Mouse (Mus musculus) forebrain, embryonic 10.5 days (tissue): ENCODE data around the gene Pkn1. TPM values are rescaled to one million over a fixed set of nuclear protein-coding genes. Genes with fewer than 3 reads are reported as not detected.

ENCODE experiments used
- DNase-seq: peaks from one replicate; pipeline ENCODE4 v3.0.0-alpha.2; 2017; ENCODE audit warnings: low spot score; ENCODE audit errors: extremely low spot score
- H3K27ac ChIP-seq: fragments of 300-500 bp; sonication (generic); 2 replicates; pipeline ENCODE4 v1.5.1; 2016; ENCODE audit warnings: mild to moderate bottlenecking
- H3K27me3 ChIP-seq: fragments of 300-500 bp; sonication (generic); 2 replicates; pipeline ENCODE4 v1.6.1; 2016; ENCODE audit warnings: mild to moderate bottlenecking; ENCODE audit not compliant: poor library complexity, severe bottlenecking
- H3K36me3 ChIP-seq: fragments of 300-500 bp; sonication (generic); replicated peaks from 2 replicates; pipeline ENCODE4 v1.6.1; 2016; ENCODE audit warnings: mild to moderate bottlenecking, moderate library complexity
- H3K4me1 ChIP-seq: fragments of 300-500 bp; sonication (generic); 2 replicates; pipeline ENCODE4 v1.6.1; 2016
- H3K4me3 ChIP-seq: fragments of 300-500 bp; sonication (generic); 2 replicates; pipeline ENCODE4 v1.5.1; 2016; ENCODE audit warnings: mild to moderate bottlenecking, moderate library complexity
- H3K9me3 ChIP-seq: fragments of 300-500 bp; sonication (generic); 2 replicates; pipeline ENCODE4 v1.6.1; 2016; ENCODE audit warnings: mild to moderate bottlenecking, moderate library complexity
- WGBS: fragments of 180-500 bp; shearing (Covaris S2); methylation state at CpG from one replicate; pipeline ENCODE4 v1.1.7; 2016; 5-methylcytosine and 5-hydroxymethylcytosine counted together
- polyA plus RNA-seq: library from polyadenylated mRNA; unstranded; fragments of >200 nt; fragmentation: Nextera tagmentation; extraction: Ambion mirVana; gene quantifications from 2 replicates; pipeline ENCODE4 v1.2.1, GENCODE M21; 2016

Pkn1 gene
- polyA plus RNA-seq, result 29.0 and 29.3 TPM in 2 replicates

DNA sequence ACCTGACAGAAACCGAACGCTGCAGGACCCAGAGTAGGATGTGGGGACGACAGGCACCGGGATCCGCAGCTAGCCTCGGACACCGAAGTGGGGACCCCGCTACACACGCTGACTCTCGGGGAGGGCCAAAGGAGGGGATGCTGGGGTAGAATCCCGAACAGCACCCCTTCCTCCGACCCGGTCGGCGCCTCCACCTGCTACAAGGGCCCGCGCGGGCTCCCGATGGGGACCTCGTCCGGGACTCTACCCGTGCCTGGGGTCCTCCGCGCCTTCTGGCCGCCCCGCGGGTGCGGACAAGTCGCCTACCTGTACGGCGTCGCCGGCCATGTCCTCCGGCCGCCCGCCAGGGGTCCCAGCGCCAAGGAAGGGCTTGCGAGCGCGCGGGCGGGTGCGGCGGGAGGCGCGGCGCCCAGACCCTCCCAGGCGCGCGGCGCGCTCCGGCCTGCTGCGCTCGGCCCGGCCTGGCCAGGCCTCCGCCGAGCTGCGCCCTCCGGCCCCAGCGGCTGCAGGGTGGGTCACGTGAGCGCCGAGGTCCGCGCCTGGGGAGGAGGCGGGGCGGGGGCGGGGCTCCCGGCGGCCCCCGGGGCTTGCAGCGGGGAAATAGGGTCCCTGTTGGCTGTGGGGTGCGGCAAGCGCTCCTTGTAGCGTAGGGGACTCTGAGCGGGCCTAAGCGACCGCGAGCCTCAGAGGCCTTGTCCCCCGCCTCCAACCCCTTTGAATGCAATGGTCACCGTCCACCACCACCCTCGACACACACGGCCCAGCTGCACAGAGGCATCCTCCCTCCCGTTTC lies at the start of gene Pkn1:
Gene Pkn1 (minus strand): TSS at position 519 of the 793 bp plus-strand sequence.
- H3K9me3 ChIP-seq, result 0 out of 2 replicates have a peak, but pooled peaks cover 4% of the 10 kb centered on the region
- peak within 1 kb of the TSS; percentile 94 for H3K27ac ChIP-seq
- H3K36me3 ChIP-seq, result no peaks in the 10 kb centered on the region
- no peaks in the 10 kb centered on the region for H3K27me3 ChIP-seq
- peak within 1 kb of the TSS; percentile 92 for H3K4me3 ChIP-seq
- DNase-seq, result peak; percentile 79
- H3K4me1 ChIP-seq, result peaks cover 44% of the 10 kb centered on the region
- under 1% methylated on average over 85 of the region's 85 CpGs for WGBS

DNA sequence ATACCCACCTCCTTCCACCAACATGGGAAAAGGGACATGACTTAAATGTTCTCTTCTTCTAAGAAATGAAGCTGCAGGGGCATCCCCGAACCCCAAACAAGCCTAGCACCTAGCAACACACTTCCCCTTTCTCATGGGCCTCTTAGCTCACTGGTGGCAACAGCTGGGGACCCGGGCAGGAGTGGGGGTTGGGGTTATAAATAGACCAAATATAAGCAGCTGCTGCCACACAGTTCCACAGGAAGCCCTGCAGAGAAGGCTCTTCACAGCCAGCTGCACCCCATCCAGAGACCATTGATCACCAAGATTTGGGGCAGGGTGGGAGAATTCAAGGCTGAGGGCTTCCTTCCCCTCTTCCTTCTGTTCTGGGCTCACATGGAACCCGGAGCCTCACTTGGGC lies 49.7 kb upstream of the Pkn1 start:
- peaks cover 70% of the 10 kb centered on the region for H3K27me3 ChIP-seq

DNA sequence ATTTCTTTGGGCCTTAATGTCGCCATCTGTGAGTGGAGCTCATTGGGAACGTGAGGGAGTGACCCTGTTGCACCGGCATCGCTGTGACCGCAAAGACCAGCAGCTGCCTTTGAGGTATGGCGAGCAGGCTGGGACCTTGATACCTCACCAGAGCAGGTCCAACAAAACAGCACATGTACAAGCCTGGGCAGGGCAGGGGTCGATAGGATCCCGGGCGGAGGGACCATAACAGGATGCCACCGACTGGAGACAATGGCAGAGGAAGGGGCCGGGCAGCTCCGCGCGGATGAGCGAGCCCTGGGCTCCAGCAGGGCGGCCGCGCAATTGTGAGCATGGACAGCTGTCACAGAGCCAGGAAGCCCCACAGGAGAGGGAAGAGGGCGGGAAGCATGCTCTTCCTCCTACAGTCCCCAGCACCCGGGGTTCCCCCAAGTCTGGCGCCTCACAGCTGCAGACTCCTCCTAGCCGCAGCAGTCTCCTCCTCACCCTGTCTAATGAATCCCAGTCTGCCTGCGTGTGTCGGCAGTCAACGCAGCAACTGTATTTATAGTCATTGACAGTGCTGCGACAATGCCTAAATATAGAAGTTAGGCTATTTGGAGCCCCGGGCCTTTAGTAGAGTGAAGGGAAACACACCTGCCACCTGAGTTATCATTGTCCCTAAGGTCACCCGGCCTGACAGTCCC lies 48.8 kb upstream of the Pkn1 start:
- Histone ChIP-seq H3K4me1 (peaks cover 37% of the 10 kb centered on the region), H3K36me3 (no peaks in the 10 kb centered on the region), H3K27ac (peak overlapping the region; percentile 72; the same call in 1 of the 2 replicates), H3K4me3 (peak overlapping the region; percentile 49), H3K27me3 (peaks cover 66% of the 10 kb centered on the region), H3K9me3 (no peaks in the 10 kb centered on the region)
- WGBS, result 4% methylated on average over 28 of the region's 28 CpGs
- DNase-seq, result peak; percentile 36

More for the DNA sequence above, 49.7 kb upstream of the Pkn1 start:
- no peak for DNase-seq
- no peaks in the 10 kb centered on the region for H3K9me3 ChIP-seq
- peaks cover 37% of the 10 kb centered on the region for H3K4me1 ChIP-seq
- no peaks in the 10 kb centered on the region for H3K36me3 ChIP-seq
- 54% methylated on average over 3 of the region's 3 CpGs for WGBS
- 0 out of 2 replicates have a peak overlapping the region, but pooled peaks have one; percentile 72 for H3K27ac ChIP-seq
- H3K4me3 ChIP-seq, result no peak overlapping the region

DNA sequence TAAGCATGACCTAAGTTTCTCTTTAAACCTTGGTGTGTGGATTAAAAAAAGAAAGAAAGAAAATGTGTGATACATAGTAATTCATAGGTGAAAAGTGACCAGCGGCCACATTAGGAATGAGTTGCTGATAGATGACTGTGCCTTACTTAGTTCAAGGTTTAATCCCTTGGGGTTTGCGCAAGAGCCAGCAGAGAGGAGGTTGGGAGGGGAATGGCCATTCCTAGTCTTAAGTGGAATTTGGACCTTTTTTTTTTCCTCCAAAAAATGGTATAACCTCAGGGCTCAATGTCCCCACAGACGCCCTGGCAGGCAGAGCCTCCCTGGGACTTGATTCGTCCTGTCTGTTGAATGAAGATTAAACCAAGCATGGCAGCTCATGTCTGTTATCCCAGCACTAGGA lies 45.1 kb upstream of the Pkn1 start:
- Histone ChIP-seq H3K27me3 (peaks cover 91% of the 10 kb centered on the region), H3K36me3 (no peaks in the 10 kb centered on the region), H3K4me1 (peaks cover 40% of the 10 kb centered on the region), H3K4me3 (no peak overlapping the region), H3K27ac (no peak overlapping the region), H3K9me3 (no peaks in the 10 kb centered on the region)
- WGBS, result 80% methylated on average over 4 of the region's 4 CpGs
- DNase-seq, result no peak

DNA sequence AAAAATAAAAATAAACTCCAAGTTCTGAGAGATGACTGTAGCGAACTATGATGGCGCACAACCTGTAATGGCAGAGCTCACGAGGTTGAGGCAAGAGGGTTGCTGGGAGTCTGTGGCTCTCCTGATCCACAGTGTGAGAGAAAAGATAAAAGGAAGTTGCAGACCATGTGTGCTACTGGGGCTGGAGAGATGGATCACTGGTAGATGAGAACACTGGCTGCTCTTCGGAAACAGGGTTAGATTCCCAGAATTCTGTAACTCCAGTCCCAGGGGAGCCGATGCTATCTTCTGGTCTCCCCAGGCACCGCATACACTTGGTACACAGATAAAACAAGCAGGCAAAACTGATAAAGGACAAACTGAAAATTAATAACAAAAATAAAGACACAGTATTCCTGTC lies 44.0 kb upstream of the Pkn1 start:
- no peaks in the 10 kb centered on the region for H3K9me3 ChIP-seq
- H3K4me3 ChIP-seq, result no peak overlapping the region
- H3K27ac ChIP-seq, result no peak overlapping the region
- peaks cover 38% of the 10 kb centered on the region for H3K4me1 ChIP-seq
- H3K27me3 ChIP-seq, result peaks cover 85% of the 10 kb centered on the region
- WGBS, result 96% methylated on average over 6 of the region's 6 CpGs
- no peaks in the 10 kb centered on the region for H3K36me3 ChIP-seq
- no peak for DNase-seq

DNA sequence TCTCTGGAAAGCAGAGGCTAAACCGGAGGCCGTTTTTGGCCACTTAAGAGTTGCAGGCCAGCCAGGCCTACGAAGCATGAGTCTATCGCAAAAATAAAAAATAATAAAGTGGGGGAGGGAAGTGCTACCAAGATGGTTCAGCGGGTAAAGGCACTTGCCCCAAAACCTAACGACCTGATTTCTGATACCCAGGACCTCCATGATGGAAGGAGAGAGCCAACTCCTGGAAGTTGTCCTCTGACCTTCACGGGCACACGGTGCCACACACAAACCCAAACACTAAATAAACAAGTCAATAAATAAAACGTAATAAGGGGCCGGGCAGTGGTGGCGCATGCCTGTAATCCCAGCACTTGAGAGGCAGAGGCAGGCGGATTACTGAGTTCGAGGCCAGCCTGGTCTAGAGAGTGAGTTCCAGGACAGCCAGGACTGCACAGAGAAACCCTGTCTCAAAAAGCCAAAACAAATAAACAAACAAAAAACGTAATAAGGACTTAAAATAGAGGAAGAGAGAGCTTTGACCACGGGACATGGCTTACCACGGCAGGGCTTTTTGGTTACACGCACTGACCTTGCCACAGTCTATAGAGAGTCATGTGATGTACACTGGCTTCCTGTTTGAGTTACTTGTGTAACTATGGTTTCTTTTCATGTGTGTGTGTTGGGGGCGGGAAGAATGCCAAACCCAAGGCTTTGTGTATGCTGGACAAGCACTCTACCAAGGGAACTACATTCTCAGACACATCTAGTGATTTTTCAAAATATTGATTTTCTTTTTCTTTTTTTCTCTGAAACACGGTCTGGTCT lies 43.1 kb upstream of the Pkn1 start:
- peaks cover 35% of the 10 kb centered on the region for H3K4me1 ChIP-seq
- H3K27me3 ChIP-seq, result peaks cover 75% of the 10 kb centered on the region

DNA sequence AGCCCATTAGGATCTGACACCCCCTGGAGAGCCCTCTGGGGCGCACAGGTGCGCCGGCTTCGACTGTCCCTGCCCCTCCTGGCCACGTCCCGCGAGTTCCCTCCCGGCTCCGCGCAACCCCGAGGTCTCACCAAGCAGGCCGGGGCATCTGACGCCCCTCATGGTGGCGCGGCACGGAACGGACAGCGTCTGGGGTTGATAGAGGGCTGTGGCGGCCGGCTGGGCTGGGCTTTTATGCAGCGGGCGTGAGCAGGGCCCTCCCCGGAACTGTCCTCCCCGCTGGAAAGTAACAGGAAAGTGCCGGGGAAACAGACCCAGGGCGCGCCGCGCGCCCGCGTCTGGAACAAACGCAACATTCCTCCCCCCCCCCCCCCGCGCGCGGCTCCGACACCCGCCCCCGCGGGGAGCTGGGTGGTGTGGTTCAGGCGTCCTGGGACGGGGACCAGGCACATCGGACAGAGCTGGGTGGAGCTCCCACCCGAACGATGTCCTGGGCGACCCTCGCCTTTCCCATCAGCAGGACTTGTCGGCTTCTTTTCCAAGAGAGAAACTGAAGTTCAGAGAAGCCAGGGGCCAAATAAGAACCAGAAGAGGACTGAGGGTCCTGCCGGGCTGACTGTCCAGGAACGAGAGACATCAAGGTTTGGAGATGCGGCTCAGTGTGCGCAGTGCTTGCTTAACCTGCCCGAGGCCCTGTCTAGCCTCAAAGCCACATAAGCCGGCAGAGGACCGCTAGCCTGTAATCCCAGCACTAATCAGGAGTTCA lies 42.2 kb upstream of the Pkn1 start, which contains the start of gene Adgre5:
Gene Adgre5 (minus strand): TSS at position 351 of the 766 bp plus-strand sequence.
- peak; percentile 45 for DNase-seq
- Histone ChIP-seq H3K27ac (peak within 1 kb of the TSS; percentile 80), H3K4me3 (peak within 1 kb of the TSS; percentile 64), H3K4me1 (peaks cover 35% of the 10 kb centered on the region), H3K9me3 (peaks cover 9% of the 10 kb centered on the region; the same call in 1 of the 2 replicates), H3K36me3 (no peaks in the 10 kb centered on the region), H3K27me3 (peaks cover 67% of the 10 kb centered on the region)
- 1% methylated on average over 53 of the region's 56 CpGs for WGBS

More for the DNA sequence above, 43.1 kb upstream of the Pkn1 start:
- peaks cover 6% of the 10 kb centered on the region; the same call in 1 of the 2 replicates for H3K9me3 ChIP-seq
- 0 out of 2 replicates have a peak overlapping the region, but pooled peaks have one; percentile 80 for H3K27ac ChIP-seq
- H3K36me3 ChIP-seq, result no peaks in the 10 kb centered on the region
- H3K4me3 ChIP-seq, result peak overlapping the region; percentile 64
- no peak for DNase-seq
- WGBS, result 79% methylated on average over 19 of the region's 19 CpGs

DNA sequence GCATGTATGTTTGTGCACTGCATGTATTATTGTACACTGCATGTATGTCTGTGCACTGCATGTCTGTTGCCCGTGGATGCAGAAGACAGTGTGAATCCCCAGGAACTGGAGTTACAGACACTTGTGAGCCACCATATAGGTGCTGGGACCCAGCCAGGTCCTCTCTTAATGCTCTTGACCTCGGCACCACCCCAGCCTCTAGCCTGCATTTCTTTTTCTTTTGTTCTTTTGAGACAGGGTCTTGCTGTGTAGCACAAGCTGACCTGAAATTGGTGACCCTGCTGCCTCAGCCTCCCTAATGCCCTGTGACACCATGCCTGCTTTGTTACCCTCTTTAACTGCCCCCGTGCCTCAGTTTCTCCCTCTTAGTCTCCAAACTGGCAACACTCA lies 41.6 kb upstream of the Pkn1 start:
- WGBS, result 25% methylated on average over 3 of the region's 3 CpGs

DNA sequence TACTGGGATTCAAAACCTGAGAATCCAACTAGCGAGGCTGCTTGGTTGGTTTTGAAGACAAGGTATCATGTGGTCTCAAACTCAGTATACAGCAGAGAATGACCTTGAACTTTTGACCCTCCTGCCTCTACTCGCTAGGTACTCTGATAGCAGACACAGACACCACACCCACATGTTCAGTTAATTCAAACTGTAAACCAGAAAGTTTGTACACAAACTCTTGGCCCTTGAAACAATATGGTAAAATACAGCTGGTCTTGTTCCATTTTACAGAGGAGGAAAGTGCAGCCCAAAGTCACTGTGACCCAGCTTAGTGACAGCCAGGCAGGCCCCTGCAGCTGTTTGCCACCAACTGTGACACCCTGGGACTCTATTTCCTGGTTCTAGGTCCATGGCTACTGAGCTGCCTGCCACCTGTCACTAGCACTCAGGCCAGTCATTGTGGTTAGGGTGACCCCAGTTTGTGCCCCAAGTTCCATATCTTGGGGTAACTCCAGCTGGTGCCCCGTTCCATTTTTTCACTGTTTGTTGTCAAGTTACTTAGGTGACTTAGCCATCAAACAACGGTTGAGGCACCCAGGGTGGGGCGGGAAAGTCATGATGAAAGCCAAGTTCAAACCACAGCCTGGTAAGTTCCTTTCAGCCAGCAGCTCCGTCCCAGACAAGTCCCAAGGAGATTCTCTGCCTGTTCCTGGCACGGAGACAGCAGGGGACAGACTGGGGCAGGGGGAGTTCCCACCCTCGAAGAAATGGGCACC lies 40.9 kb upstream of the Pkn1 start:
- WGBS, result 54% methylated on average over 8 of the region's 8 CpGs
- Histone ChIP-seq H3K36me3 (no peaks in the 10 kb centered on the region), H3K4me3 (peak overlapping the region; percentile 64; the same call in 1 of the 2 replicates), H3K9me3 (peaks cover 9% of the 10 kb centered on the region; the same call in 1 of the 2 replicates), H3K27me3 (peaks cover 55% of the 10 kb centered on the region), H3K27ac (peak overlapping the region; percentile 44; the same call in 1 of the 2 replicates), H3K4me1 (peaks cover 35% of the 10 kb centered on the region)
- no peak for DNase-seq

More for the DNA sequence above, 41.6 kb upstream of the Pkn1 start:
- peaks cover 9% of the 10 kb centered on the region; the same call in 1 of the 2 replicates for H3K9me3 ChIP-seq
- peak overlapping the region; percentile 80 for H3K27ac ChIP-seq
- peak overlapping the region; percentile 64 for H3K4me3 ChIP-seq
- DNase-seq, result no peak
- H3K27me3 ChIP-seq, result peaks cover 61% of the 10 kb centered on the region
- H3K36me3 ChIP-seq, result no peaks in the 10 kb centered on the region
- H3K4me1 ChIP-seq, result peaks cover 35% of the 10 kb centered on the region

DNA sequence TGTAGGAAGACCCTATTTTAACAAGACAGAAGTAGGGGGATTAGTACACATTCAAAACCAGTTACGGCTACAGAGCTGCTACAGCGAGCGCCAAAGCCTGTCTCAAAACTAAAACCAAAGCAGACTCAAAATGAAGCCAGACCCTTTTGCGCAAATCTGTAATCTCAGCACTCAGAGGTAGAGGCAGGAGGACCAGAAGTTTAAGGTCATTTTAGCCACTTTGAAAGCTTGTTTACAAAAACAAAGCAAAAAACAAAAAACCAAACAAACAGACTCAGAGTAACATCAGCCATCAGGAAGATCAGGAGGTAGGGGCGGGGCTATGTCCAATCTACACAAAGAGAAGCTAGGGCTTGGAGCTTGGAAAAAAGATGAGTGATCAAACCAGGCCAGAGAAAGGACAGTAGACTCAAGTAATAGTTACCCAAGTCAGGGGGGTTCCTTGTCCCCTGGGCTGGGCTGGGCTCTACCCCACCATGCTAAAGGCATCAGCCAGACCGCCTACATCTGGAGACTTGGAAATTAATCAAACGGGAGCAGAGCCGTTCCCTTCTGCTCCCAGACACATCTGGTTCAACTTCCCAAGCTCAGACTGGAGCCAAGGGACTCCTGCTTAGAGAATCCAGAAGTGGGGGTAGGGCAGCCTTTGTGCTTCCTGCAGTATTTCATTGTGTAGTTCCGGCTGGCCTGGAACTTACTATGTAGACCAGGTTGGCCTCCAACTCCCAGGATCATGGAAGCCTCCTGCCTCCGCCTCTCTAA lies 40.2 kb upstream of the Pkn1 start:
- H3K9me3 ChIP-seq, result peaks cover 9% of the 10 kb centered on the region; the same call in 1 of the 2 replicates
- no peak for DNase-seq
- 72% methylated on average over 10 of the region's 10 CpGs for WGBS
- 0 out of 2 replicates have a peak overlapping the region, but pooled peaks have one; percentile 2 for H3K4me3 ChIP-seq
- no peaks in the 10 kb centered on the region for H3K36me3 ChIP-seq
- H3K4me1 ChIP-seq, result peaks cover 38% of the 10 kb centered on the region
- peaks cover 50% of the 10 kb centered on the region for H3K27me3 ChIP-seq
- peak overlapping the region; percentile 44; the same call in 1 of the 2 replicates for H3K27ac ChIP-seq
